ENCODE assay signal across 10 mouse cellular contexts in genomic region chr4:125328806-125329205, GRCm38 (mm10).
A peak's percentile ranks its signal among the peaks of the same experiment; 100 is the strongest.
DNase-seq lines count a peak whose midpoint lies in the region; TF ChIP-seq lines count a peak whose summit lies in the region.
"Had no signal": no experiment of that assay in that cellular context is flagged by ENCODE, and none has a peak within 500 bp of the region (broad histone marks: within the 10 kb centered on the region; RNA-seq: fewer than 3 reads in every experiment).

No protein-coding gene starts in this region.

- no peaks in the 10 kb centered on the region for H3K36me3 ChIP-seq in ES-E14 (ENCODE audit: control insufficient read depth, insufficient read depth, low read length, poor library complexity, severe bottlenecking)
- H3K36me3 ChIP-seq: heart, embryonic 15.5 days had no signal

- in situ Hi-C loops in ES-E14 (cut with MboI; ENCODE audit: low sequenced_read_pairs in 2 of 2, unreplicated experiment in 2 of 2), result no loop called here

- no peak overlapping the region for H3K4me3 ChIP-seq in ES-E14 (ENCODE audit: insufficient read depth in 1 of 2, low read depth in 1 of 2, low read length in 2 of 2, poor library complexity in 1 of 2, severe bottlenecking in 1 of 2)
- H3K4me3 ChIP-seq: heart, embryonic 15.5 days had no signal

- intact Hi-C loops in gastrocnemius, postnatal 14 days (cut with DNase I; ENCODE audit: low total_unique reads), result no loop called here

- H3K9me3 ChIP-seq in ES-E14 (ENCODE audit: control insufficient read depth, insufficient read depth, low read depth, low read length), result no peaks in the 10 kb centered on the region
- H3K9me3 ChIP-seq: heart, embryonic 15.5 days had no signal

- no peaks in the 10 kb centered on the region for H3K4me1 ChIP-seq in ES-E14 (ENCODE audit: control insufficient read depth in 2 of 2, insufficient read depth in 2 of 2, low read length in 2 of 2, poor library complexity in 1 of 2)
- H3K4me1 ChIP-seq: heart, embryonic 15.5 days had no signal

- no peak overlapping the region for H3K9ac ChIP-seq in ES-E14 (ENCODE audit: insufficient read depth, low read depth, low read length, poor library complexity, severe bottlenecking)
- H3K9ac ChIP-seq: heart, embryonic 15.5 days had no signal

- H3K27ac ChIP-seq in ES-E14 (ENCODE audit: insufficient read depth, low read depth, low read length, poor library complexity, severe bottlenecking), result no peak overlapping the region
- H3K27ac ChIP-seq: heart, embryonic 15.5 days had no signal

- DNase-seq in kidney, postnatal 14 days, result peak; percentile 8
- no peak for DNase-seq in kidney, postnatal 25 days
- peak; percentile 64 for DNase-seq in ES-E14 (ENCODE audit: low read depth, low spot score)
- DNase-seq in c-Kit-positive CD71-negative TER-119-negative erythroid progenitor cells, embryonic 14.5 days (ENCODE audit: low read depth), result peak; percentile 7
- peak; percentile 70 for DNase-seq in mesoderm, embryonic 11.5 days (ENCODE audit: low read depth, low spot score)
- no peak for DNase-seq in urinary bladder, adult 2 months (ENCODE audit: low spot score)
- no peak for DNase-seq in gastrocnemius, postnatal 14 days
- DNase-seq: cerebellum, adult 11-12 months; lung, postnatal 10 days had no signal

TF ChIP-seq in ES-E14, 5 proteins besides CTCF, POLR2A, EP300 and RAD21:
- TF ChIP-seq ZNF384 (IDR thresholded peaks at IDR 0.05; ENCODE audit: low read depth, low read length) (no peak), CHD2 (IDR thresholded peaks at IDR 0.05; ENCODE audit: low read depth, low read length) (no peak), MAFK (IDR thresholded peaks at IDR 0.05; ENCODE audit: insufficient read depth, low read depth, low read length) (no peak), ZC3H11A (IDR thresholded peaks at IDR 0.05; ENCODE audit: borderline replicate concordance, low read depth, low read length) (no peak), HCFC1 (IDR thresholded peaks at IDR 0.05; ENCODE audit: borderline replicate concordance, insufficient read depth, low read length) (no peak)

Comparison
In these comparisons a context has a peak if more than half of its experiments do, and no peak if none do; other contexts are left out.
1. DNase-seq: peak in kidney, postnatal 14 days (single experiment), ES-E14 (single experiment), c-Kit-positive CD71-negative TER-119-negative erythroid progenitor cells, embryonic 14.5 days (single experiment) and mesoderm, embryonic 11.5 days (single experiment); none in kidney, postnatal 25 days (0 of 2), urinary bladder, adult 2 months (single experiment) and gastrocnemius, postnatal 14 days (single experiment).